Mouse (Mus musculus) intestine, embryonic 16.5 days (tissue): ENCODE results near the gene Klhdc7a. TPM values are rescaled to one million over a fixed set of nuclear protein-coding genes. Genes with fewer than 3 reads are reported as not detected.

ENCODE experiments used
- ATAC-seq: fragments of 200-750 bp; cut with Nextera tagmentation; 2 replicates; pipeline ENCODE4 v1.8.0; 2017; ENCODE audit warnings: moderate TSS enrichment, moderate library complexity
- H3K27ac ChIP-seq: fragments of 300-500 bp; sonication (generic); 2 replicates; pipeline ENCODE4 v1.5.1; 2014; ENCODE audit warnings: mild to moderate bottlenecking, low read length
- H3K27me3 ChIP-seq: fragments of 300-500 bp; sonication (generic); replicated peaks from 2 replicates; pipeline ENCODE4 v1.6.1; 2014; ENCODE audit warnings: low read length, control low read depth, mixed read lengths; ENCODE audit not compliant: control insufficient read depth, insufficient read depth
- H3K36me3 ChIP-seq: fragments of 300-500 bp; sonication (generic); 2 replicates; pipeline ENCODE4 v1.6.1; 2014; ENCODE audit warnings: low read length, control low read depth; ENCODE audit not compliant: control insufficient read depth, insufficient read depth
- H3K4me1 ChIP-seq: fragments of 300-500 bp; sonication (generic); 2 replicates; pipeline ENCODE4 v1.6.1; 2014; ENCODE audit warnings: low read length, control low read depth, mixed read lengths; ENCODE audit not compliant: control insufficient read depth, insufficient read depth
- H3K4me2 ChIP-seq: fragments of 300-500 bp; sonication (generic); 2 replicates; pipeline ENCODE4 v1.6.1; 2014; ENCODE audit warnings: low read depth, low read length, control low read depth
- H3K4me3 ChIP-seq: fragments of 300-500 bp; sonication (generic); 2 replicates; pipeline ENCODE4 v1.5.1; 2014; ENCODE audit warnings: mild to moderate bottlenecking, low read length
- H3K9ac ChIP-seq: fragments of 300-500 bp; sonication (generic); 2 replicates; pipeline ENCODE4 v1.6.1; 2014; ENCODE audit warnings: low read depth, low read length
- H3K9me3 ChIP-seq: fragments of 300-500 bp; sonication (generic); 2 replicates; pipeline ENCODE4 v1.6.1; 2016; ENCODE audit warnings: low read length, control low read depth; ENCODE audit not compliant: control insufficient read depth
- WGBS: fragments of 180-500 bp; shearing (Covaris S2); extraction: QIAGEN DNeasy Blood & Tissue Kit; methylation state at CpG from one replicate; pipeline ENCODE4 v1.1.7; 2014; 5-methylcytosine and 5-hydroxymethylcytosine counted together
- polyA plus RNA-seq: library from polyadenylated mRNA; unstranded; fragments of >200 nt; fragmentation: Nextera tagmentation; extraction: Ambion mirVana; gene quantifications from 2 replicates; pipeline ENCODE4 v1.2.1, GENCODE M21; 2015

Klhdc7a gene
- 0.22 and 0.27 TPM in 2 replicates for polyA plus RNA-seq

DNA sequence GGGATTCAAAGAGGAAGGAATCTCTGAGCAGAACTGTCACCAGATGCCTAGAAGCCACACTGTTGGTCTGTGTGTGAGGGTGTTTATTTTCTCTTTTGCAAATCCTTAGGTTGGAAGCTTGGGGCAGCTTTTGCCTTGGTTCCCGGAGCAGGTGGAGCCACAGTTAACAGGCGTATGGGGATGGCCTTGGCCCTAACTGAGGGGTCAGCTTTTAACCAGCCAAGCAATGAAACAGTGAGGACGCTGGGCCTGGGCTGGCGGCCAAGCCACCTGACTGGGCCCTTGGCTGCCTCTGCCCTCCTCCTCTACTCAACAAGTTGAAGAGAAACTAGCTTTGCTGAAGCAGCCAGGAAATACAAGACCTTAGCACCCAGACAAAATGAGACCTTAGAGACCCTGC, at the start of gene Klhdc7a:
Gene Klhdc7a, minus strand, starts transcription at position 105 of the 400 bp plus-strand sequence.
- peak within 1 kb of the TSS; percentile 31; the same call in 1 of the 2 replicates for H3K4me2 ChIP-seq
- H3K36me3 ChIP-seq = no peaks in the 10 kb centered on the region
- H3K4me1 ChIP-seq = peaks cover 9% of the 10 kb centered on the region
- H3K27me3 ChIP-seq = no peaks in the 10 kb centered on the region
- no peak within 1 kb of the TSS for H3K9ac ChIP-seq
- peak; percentile 77 for ATAC-seq
- H3K9me3 ChIP-seq = no peaks in the 10 kb centered on the region
- WGBS = 36% methylated on average over 4 of the region's 4 CpGs
- peak within 1 kb of the TSS; percentile 31 for H3K27ac ChIP-seq
- H3K4me3 ChIP-seq = no peak within 1 kb of the TSS

- Histone ChIP-seq H3K4me1 (no peaks in the 10 kb centered on the region), H3K27me3 (no peaks in the 10 kb centered on the region), H3K9me3 (no peaks in the 10 kb centered on the region), H3K27ac (no peak overlapping the region), H3K9ac (no peak overlapping the region), H3K36me3 (no peaks in the 10 kb centered on the region), H3K4me2 (no peak overlapping the region), H3K4me3 (no peak overlapping the region)
- 52% methylated on average over 7 of the region's 7 CpGs for WGBS
- no peak for ATAC-seq
Measured at GRCm38 (mm10) chr4:140015916-140016315, 48.1 kb upstream of the Klhdc7a start.

GRCm38 (mm10) chr4:140010728-140011470, 43.1 kb upstream of the Klhdc7a start:
- Histone ChIP-seq H3K4me2 (no peak overlapping the region), H3K9me3 (no peaks in the 10 kb centered on the region), H3K27ac (no peak overlapping the region), H3K4me1 (no peaks in the 10 kb centered on the region), H3K27me3 (no peaks in the 10 kb centered on the region; the same call in 1 of the 2 replicates), H3K36me3 (no peaks in the 10 kb centered on the region), H3K9ac (no peak overlapping the region), H3K4me3 (no peak overlapping the region)
- 71% methylated on average over 11 of the region's 11 CpGs for WGBS
- ATAC-seq = no peak

DNA sequence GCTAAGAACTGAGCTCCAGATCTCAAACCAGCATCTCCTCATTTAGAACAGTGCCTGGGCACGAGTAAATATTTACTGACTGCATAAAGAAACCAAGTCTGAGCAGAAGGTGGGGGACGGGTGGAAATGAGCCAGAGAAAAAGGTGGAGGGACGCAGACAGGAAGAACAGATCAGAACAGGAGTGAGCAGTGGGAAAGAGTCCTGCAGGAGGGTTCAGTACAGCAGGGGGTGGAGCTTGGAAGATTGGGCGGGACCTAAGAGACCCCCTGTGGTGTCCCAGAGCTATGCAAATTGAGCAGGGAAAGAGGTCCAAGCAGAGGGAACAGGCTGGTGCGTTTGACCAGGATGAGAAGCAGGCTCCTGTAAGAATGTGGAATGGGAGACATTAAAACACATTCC, 37.1 kb upstream of the Klhdc7a start:
- no peaks in the 10 kb centered on the region for H3K9me3 ChIP-seq
- H3K27ac ChIP-seq = no peak overlapping the region
- ATAC-seq = peak; percentile 52; the same call in 1 of the 2 replicates
- peaks cover 10% of the 10 kb centered on the region; the same call in 1 of the 2 replicates for H3K27me3 ChIP-seq
- peak overlapping the region; percentile 29; the same call in 1 of the 2 replicates for H3K4me3 ChIP-seq
- H3K9ac ChIP-seq = no peak overlapping the region
- H3K4me2 ChIP-seq = peak overlapping the region; percentile 49
- 12% methylated on average over 5 of the region's 5 CpGs for WGBS
- H3K36me3 ChIP-seq = no peaks in the 10 kb centered on the region
- peaks cover 11% of the 10 kb centered on the region for H3K4me1 ChIP-seq

DNA sequence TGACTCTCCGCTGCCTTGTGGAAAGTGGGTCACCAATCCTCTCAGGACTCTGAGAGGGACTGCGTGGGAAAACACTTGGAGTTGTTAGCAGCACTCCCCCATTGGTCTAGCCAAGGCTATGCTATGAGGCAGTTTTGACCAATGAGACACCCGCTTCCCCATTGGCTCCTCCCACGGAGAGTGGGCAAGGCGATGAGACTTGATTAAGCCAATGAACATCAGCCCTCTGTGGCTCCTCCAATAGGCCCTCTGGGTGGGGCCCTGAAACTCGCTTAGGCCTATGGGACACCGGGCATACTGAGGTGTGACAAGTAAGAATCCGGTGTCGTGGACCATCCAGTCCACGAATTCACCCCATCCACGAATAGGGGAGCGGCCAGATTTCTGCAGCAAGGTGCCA, 36.3 kb upstream of the Klhdc7a start:
- peaks cover 11% of the 10 kb centered on the region for H3K4me1 ChIP-seq
- peak overlapping the region; percentile 24; the same call in 1 of the 2 replicates for H3K9ac ChIP-seq
- peaks cover 10% of the 10 kb centered on the region; the same call in 1 of the 2 replicates for H3K27me3 ChIP-seq
- ATAC-seq = peak; percentile 88
- no peaks in the 10 kb centered on the region for H3K36me3 ChIP-seq
- no peak overlapping the region for H3K27ac ChIP-seq
- H3K9me3 ChIP-seq = no peaks in the 10 kb centered on the region
- WGBS = 16% methylated on average over 12 of the region's 12 CpGs
- peak overlapping the region; percentile 49 for H3K4me2 ChIP-seq
- peak overlapping the region; percentile 29 for H3K4me3 ChIP-seq

DNA sequence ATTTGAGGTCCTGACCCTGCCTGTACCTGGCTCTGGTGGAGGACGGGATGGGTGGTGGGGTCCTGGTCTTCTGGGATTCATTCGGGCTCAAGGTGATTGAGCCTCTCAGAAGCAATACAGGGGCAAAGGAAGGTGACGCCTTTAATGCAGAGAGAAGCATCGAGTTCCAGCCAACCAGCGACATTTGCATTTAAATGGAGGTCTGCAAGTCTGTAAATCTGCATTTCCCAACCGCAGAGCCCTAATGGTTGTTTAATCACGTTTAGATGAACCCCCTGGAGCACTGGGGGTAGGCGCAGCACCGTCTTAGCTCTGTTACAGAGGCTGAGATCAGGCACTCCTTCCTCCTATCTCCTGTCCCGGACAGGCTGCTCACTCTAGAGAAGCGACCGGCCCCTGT, 34.2 kb upstream of the Klhdc7a start:
- 26% methylated on average over 12 of the region's 12 CpGs for WGBS
- no peak for ATAC-seq
- no peaks in the 10 kb centered on the region for H3K36me3 ChIP-seq

DNA sequence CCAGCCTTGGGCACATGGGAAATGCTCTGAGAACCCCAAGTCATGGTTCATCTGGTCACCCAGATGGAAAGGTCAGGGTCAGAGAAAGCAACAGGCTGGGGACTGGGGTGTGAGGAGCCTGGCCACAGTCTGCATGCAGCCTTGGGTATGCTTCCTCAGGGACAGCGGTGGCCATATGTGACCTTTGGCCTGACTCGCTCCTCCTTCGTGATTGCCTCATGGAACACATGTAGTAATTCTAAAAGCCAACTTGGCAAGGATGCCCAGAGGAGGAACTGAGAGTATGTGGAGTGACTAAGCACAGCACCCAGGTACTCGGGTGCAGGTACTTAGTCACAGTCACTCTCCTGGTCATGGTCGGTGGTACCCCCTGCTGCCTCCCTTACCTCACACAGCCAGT, 33.1 kb upstream of the Klhdc7a start:
- peaks cover 10% of the 10 kb centered on the region; the same call in 1 of the 2 replicates for H3K27me3 ChIP-seq
- ATAC-seq = no peak
- H3K36me3 ChIP-seq = no peaks in the 10 kb centered on the region

More for the DNA sequence above, 34.2 kb upstream of the Klhdc7a start:
- H3K4me2 ChIP-seq = no peak overlapping the region
- H3K4me3 ChIP-seq = no peak overlapping the region
- H3K27me3 ChIP-seq = peaks cover 10% of the 10 kb centered on the region; the same call in 1 of the 2 replicates
- no peak overlapping the region for H3K27ac ChIP-seq
- no peaks in the 10 kb centered on the region for H3K9me3 ChIP-seq
- H3K4me1 ChIP-seq = peaks cover 11% of the 10 kb centered on the region
- no peak overlapping the region for H3K9ac ChIP-seq

GRCm38 (mm10) chr4:139999033-139999432, 31.2 kb upstream of the Klhdc7a start:
- Histone ChIP-seq H3K4me3 (no peak overlapping the region), H3K36me3 (no peaks in the 10 kb centered on the region), H3K27ac (no peak overlapping the region), H3K4me2 (no peak overlapping the region), H3K27me3 (peaks cover 10% of the 10 kb centered on the region; the same call in 1 of the 2 replicates), H3K9ac (no peak overlapping the region), H3K4me1 (peaks cover 1% of the 10 kb centered on the region; the same call in 1 of the 2 replicates), H3K9me3 (no peaks in the 10 kb centered on the region)
- 66% methylated on average over 7 of the region's 7 CpGs for WGBS
- no peak for ATAC-seq

More for the DNA sequence above, 33.1 kb upstream of the Klhdc7a start:
- H3K9me3 ChIP-seq = no peaks in the 10 kb centered on the region
- H3K4me1 ChIP-seq = peaks cover 11% of the 10 kb centered on the region
- H3K27ac ChIP-seq = no peak overlapping the region
- H3K9ac ChIP-seq = no peak overlapping the region
- no peak overlapping the region for H3K4me2 ChIP-seq
- WGBS = 79% methylated on average over 5 of the region's 5 CpGs
- no peak overlapping the region for H3K4me3 ChIP-seq

- WGBS = 54% methylated on average over 8 of the region's 8 CpGs
- no peaks in the 10 kb centered on the region for H3K36me3 ChIP-seq
Measured at GRCm38 (mm10) chr4:139995659-139996058, 27.8 kb upstream of the Klhdc7a start.

More at GRCm38 (mm10) chr4:139995659-139996058, 27.8 kb upstream of the Klhdc7a start:
- Histone ChIP-seq H3K4me1 (peaks cover 7% of the 10 kb centered on the region; the same call in 1 of the 2 replicates), H3K27me3 (no peaks in the 10 kb centered on the region), H3K9ac (no peak overlapping the region), H3K27ac (no peak overlapping the region), H3K9me3 (no peaks in the 10 kb centered on the region), H3K4me3 (no peak overlapping the region), H3K4me2 (no peak overlapping the region)
- ATAC-seq = no peak
